Mouse (Mus musculus): ENCODE results near the gene Hist1h2bh.
"Not testable (repeated sequence)": the region's sequence is repeated elsewhere in the genome, so short reads cannot be mapped to it uniquely, and the experiment has no call there.

Hist1h2bh gene

DNA sequence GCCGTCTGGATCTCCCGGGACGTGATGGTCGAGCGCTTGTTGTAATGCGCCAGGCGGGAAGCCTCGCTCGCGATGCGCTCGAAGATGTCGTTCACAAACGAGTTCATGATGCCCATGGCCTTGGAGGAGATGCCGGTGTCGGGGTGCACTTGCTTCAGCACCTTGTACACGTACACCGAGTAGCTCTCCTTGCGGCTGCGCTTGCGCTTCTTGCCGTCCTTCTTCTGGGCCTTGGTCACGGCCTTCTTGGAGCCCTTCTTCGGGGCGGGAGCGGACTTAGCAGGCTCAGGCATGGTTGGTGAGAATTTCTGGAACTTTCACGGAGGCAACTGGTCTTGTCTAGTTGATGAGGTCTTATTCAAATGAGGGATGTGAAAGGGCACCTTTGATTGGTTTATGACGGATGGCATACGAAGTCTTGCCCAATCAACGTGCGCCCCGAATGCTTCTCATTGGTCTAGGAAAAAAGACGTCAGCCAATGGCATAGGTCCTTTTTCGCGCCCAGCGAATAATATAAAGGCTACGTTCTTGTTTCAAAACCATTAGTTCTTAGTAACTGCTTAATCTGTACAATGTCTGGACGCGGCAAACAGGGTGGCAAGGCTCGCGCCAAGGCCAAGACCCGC is 30.8 kb upstream of the Hist1h2bh start, which contains the start of the genes Hist1h2bf and Hist1h2ad:
Gene Hist1h2bf (minus strand): TSS at position 299 of the 627 bp plus-strand sequence.
Gene Hist1h2ad (plus strand): TSS at position 484 of the 627 bp plus-strand sequence.
- peak; percentile 44 to 81 for DNase-seq (ENCODE audit: low spot score in 2 of 2)

DNA sequence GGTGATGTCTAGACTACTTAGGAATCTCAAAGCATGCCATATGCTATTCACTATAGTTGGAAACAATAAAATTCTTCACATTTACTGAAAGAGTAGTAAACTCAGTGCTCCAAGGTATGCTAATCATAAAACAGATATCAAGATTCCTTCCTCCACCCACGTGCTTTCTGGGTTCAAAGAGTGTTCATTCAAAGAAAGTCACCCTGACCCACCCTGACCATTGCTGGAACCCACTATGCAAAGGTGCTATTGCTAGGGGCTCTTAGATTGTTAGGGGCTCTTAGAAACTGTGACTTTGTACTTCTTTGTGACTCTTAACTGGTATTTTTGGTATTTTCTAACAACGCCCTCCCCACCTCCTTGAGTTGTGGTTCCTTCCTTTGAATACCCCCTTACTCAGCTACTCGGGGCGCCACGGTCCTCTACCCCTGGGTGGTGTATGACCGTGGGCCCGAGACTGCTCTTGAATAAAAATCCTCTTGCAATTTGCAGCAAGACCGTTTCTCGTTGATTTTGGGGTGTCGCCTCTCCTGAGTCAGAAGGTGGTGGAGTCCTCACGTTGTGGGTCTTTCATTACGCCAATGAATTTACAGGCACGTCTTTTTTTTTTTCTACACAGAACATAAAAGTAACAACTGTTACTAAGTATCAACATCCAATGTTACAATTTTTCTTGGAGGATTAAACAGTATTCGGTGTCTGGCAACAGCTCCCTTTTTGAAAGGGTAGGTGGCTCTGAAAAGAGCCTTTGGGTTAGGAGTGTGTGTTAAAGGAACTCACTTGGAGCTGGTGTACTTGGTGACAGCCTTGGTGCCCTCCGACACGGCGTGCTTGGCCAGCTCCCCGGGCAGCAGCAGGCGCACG is 30.1 kb upstream of the Hist1h2bh start:
- DNase-seq (ENCODE audit: low spot score in 2 of 2), result not testable (repeated sequence)

DNA sequence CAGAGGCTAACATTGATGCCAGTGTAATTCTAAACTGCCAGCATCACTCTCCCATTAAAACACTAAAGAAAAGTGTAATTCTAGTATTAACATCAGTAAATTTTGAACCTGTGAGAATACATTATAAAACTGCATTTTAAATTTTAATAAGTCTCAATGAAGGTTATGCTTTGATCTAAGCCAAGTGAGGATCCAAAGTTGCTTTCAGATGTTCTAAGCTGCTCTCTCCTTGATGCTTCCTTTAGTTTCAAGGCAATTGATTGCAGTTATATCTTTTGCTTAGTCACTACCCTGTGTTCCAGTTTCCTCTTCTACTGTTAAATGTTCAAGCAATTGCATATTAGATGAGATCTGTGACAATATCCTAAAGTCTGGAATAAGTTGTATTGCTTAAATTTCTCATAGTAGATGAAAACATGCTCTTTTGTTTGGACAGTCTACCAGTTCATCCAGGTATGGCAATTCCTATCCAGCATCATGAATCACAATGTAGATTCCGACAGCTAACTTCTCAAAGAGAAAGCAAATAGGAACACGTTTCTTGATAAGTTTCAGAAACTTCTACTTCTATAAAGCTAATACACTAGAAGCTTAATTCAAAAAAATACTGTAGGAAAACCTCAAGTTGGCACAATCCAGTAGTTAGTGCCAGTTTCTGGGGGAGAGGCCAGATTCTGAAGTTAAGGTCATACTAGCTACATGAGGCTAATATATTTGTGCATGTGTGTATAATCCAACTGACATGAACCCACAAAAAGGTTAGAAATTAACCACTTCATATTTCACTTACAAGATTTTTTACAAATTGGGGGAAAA is 29.2 kb upstream of the Hist1h2bh start:
- no peak for DNase-seq (ENCODE audit: low spot score in 2 of 2)

DNA sequence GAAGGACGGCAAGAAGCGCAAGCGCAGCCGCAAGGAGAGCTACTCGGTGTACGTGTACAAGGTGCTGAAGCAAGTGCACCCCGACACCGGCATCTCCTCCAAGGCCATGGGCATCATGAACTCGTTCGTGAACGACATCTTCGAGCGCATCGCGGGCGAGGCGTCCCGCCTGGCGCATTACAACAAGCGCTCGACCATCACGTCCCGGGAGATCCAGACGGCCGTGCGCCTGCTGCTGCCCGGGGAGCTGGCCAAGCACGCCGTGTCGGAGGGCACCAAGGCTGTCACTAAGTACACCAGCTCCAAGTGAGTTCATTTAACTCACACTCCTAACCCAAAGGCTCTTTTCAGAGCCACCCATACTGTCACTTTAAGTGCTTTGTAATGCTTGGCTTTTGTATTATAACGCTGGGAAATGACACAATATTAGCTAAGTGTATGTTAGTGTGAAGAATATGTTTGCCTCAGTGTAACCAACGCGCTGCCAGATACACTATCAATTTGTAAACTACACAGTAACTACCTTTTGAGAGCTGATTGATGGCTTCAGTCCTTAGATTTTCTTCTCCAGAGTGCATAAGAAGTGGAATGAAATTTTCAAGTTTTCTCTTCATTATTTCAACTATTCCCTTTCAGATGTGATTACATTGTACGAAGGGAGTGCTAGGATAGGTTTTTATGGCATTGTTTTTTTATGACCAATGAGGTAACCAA is 28.5 kb upstream of the Hist1h2bh start:
- DNase-seq (ENCODE audit: low spot score in 2 of 2), result not testable (repeated sequence)

DNA sequence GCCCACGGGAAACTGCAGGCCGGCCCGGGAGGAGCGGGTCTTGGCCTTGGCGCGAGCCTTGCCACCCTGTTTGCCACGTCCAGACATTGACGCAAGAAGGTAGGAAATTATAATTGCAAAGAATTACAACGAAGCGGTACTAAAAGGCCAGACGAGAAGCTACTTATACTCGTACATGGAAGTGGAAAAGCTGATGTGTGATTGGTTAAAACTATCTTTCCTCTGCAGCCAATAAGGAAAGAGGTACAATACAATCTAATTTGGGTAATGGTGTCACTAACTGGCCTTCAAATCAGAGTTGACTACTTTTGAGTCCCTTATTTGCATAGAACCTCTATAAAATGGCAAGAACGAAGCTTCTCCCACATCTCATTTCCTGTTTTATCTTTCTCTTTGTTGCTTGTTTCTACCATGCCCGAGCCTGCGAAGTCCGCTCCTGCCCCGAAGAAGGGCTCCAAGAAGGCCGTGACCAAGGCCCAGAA is 27.9 kb upstream of the Hist1h2bh start, which contains the start of the genes Hist1h2ae and Hist1h2bg:
Gene Hist1h2ae (minus strand): TSS at position 199 of the 482 bp plus-strand sequence.
Gene Hist1h2bg (plus strand): TSS at position 375 of the 482 bp plus-strand sequence.
- peak; percentile 56 to 73 for DNase-seq (ENCODE audit: low spot score in 2 of 2)

DNA sequence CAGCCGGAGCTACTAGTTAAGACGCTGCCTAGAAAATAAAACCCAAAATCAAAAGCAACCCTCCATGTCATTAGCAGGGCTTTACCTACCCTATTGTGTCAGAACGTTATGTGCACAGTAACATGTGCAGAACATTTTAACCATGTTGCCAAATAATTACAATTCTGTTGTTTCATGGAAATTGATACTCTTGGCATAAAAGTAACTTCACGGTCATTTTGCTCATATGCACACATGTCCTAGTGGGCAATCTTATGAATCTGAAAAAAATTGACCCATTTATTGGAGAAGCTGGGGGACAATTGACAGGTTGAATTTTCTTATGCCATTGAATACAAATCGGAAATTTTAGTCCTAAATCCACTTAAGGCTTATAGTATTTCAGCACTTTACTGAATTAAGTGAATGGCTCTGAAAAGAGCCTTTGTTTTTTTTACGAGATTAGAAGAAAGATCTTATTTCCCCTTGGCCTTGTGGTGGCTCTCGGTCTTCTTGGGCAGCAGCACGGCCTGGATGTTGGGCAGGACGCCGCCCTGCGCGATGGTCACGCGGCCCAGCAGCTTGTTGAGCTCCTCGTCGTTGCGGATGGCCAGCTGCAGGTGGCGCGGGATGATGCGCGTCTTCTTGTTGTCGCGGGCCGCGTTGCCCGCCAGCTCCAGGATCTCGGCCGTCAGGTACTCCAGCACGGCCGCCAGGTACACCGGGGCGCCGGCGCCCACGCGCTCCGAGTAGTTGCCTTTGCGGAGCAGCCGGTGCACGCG is 27.2 kb upstream of the Hist1h2bh start:
- DNase-seq (ENCODE audit: low spot score in 2 of 2), result not testable (repeated sequence)

DNA sequence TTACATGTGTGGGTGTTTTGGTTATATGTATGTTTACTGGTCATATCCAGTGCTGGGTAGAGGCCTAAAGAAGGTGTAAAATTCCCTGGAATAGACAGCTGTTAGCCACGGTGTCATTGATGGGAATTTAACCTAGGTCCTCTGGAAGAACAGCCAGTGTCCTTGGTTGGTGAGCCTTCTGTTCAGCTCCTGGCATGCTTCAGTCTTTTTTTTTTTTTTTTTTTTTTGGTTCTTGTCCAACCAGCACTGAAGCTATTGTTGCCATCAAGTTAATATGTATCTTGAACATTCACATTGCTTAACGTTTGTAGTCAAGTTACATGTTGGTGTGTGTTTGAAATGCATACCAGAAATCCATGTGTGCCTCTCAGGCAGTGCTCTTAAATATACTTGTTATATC is 21.3 kb upstream of the Hist1h2bh start:
- DNase-seq (ENCODE audit: low spot score in 2 of 2), result no peak

DNA sequence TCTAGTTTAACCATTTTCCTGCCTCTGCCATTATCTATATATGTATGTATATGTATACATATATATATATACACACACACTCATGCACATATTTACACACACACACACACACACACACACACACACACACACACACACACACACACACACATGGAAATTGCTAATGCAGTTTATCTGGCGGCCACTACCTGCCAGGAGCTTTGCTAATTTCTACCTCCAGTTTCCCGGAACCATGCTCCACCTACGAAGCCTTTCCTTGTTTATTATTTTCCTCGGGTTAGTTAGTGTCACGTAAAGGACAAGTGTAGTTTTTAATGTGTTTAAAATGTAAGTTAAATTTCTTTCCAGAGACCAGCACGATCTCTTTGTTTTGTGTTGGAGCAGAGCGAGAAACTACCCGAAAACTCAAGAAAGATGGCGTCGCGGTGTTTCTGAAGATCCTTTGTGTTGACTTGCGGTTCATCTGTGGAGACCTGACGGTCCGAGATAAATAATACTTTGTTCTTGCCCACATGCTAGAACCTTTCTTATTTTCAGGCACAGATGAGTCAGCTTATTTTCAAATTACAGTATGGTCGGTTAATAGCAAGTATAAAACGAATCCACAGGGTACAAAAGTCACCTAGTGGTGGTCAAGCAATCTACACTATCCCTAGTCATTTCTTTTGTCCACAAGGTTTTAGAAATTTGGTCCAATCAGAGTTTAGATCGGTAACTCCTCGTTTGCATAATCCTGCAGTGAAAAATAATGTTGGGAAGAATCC is 19.7 kb upstream of the Hist1h2bh start:
- no peak for DNase-seq (ENCODE audit: low spot score in 2 of 2)

DNA sequence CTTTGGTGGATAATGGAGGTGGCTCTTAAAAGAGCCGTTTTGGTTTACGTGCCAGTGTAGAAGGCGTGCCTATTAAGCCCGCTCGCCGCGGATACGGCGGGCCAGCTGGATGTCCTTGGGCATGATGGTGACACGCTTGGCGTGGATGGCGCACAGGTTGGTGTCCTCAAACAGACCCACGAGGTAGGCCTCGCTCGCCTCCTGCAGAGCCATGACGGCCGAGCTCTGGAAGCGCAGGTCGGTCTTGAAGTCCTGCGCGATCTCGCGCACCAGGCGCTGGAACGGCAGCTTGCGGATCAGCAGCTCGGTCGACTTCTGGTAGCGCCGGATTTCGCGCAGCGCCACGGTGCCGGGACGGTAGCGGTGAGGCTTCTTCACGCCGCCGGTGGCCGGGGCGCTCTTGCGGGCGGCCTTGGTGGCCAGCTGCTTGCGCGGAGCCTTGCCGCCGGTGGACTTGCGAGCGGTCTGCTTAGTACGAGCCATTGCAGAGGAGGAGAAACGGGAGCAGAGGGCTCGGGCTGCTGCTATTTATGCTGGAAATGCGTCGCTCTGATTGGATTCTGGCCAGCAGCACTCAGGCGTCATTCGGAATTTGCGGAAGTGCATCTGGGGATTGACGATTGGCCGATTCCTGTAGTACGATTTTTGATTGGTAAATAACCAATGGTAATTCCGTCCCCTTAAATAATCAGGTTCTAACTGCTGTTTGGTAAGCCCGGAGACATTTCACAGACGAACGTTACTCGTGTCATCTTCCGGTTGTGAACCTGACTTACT is 18.9 kb upstream of the Hist1h2bh start, which contains the start of gene Hist1h3e:
Gene Hist1h3e (minus strand): TSS at position 487 of the 777 bp plus-strand sequence.
- DNase-seq (ENCODE audit: low spot score in 2 of 2), result peak; percentile 87 to 92

DNA sequence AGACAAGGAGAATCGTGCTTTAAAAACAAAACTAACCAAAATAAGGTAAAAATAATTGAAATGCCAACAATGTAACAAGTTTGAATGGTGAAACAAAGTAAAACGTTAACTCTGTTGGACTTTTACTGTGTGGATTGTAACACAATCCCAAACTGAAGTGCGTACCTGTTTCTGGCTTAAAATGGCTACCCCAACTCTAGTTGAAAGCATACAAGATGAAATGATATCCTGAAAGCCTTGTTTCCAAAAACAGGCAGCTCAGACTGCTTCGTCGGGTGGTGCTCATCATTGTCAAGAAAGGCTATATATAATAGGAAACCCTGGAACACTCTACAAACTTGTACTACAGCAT is 18.3 kb upstream of the Hist1h2bh start:
- not testable (repeated sequence) for DNase-seq (ENCODE audit: low spot score in 2 of 2)

DNA sequence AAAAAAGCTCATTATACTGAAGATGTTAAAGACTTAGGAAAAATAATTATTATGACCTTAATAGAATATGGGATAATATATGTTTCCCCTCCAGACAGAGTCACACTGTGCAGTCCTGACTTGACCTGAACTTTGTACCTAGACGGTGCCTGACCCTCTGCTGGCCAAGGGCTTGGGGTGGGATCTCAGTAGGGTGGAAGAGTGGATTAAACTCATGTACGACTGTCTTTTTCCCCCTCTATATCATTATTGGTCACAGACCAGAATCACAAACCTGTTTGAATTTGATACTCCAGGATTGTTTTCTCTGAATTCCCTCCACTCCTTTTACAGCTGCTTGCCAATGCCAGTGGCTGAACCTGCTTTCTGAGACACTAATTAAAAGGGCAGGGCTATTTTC is 17.5 kb upstream of the Hist1h2bh start:
- DNase-seq (ENCODE audit: low spot score in 2 of 2), result not testable (repeated sequence)

DNA sequence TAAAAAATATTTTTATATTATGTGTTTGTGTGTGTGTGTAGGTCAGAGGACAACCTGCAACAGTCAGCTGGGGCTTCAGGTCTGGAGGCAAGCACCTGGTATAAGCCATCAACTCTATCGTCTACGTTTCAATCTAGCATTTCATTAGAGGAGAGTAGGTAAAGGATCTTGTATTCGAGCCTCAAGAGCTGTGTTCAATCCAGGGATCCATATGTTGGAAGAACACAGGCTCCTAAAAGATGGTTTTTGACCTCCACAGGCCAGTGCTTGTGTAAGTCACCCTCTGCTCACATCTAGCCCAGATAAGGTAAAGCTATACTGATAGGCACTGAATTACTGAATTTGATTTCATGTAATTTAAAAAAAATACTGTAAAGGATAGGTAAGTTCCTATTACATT is 13.7 kb upstream of the Hist1h2bh start:
- no peak for DNase-seq (ENCODE audit: low spot score in 2 of 2)

DNA sequence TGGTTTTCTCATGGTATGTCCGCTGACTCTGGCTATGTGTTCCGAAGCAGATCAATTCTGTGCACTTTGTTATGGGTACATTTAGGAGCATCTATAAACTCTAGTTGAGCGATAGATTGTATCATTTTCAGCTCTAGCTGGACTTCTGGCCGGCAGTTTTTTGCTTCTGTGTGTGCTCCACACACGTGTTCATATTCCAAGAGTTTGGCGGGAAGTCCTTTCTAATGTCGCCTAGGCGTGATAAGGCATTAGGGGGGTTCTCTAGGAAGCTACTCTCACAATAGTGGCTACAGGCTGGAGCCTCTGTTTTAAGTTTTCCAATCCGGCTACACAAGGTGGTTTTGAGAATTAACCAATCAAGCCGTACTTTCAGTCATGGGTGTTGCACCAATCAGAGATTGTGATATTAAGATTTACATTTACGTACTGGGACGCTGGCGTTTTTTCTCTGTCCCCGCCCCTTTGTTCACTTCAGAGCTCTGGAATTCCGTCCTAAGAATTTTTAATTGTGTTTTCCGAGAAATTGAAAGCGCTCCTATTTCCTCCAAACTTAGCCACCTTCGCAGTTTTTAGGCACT is 12.7 kb upstream of the Hist1h2bh start:
- peak; percentile 47 to 53 for DNase-seq (ENCODE audit: low spot score in 2 of 2)

DNA sequence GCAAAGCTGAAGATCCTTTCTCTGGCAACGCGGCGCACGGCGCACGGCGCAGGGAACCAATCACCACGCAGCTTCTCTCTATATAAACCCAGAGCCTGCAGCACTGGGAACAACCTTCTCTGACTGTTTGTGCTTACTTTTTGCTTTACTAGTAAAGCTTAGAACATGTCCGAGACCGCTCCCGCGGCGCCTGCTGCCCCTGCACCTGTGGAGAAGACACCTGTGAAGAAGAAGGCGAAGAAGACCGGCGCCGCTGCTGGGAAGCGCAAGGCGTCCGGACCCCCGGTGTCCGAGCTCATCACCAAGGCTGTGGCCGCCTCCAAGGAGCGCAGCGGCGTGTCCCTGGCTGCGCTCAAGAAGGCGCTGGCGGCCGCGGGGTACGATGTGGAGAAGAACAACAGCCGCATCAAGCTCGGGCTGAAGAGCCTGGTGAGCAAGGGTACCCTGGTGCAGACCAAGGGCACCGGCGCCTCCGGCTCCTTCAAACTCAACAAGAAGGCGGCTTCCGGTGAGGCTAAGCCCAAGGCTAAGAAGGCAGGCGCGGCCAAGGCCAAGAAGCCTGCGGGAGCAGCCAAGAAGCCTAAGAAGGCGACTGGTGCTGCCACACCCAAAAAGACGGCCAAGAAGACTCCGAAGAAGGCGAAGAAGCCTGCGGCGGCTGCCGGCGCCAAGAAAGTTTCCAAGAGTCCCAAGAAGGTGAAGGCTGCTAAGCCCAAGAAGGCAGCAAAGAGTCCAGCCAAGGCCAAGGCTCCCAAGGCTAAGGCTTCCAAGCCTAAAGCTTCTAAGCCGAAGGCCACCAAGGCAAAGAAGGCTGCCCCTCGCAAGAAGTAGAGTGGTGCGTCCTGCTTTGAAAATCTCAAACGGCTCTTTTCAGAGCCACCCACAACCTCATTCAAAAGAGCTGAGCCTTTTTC is 12.0 kb upstream of the Hist1h2bh start:
- peak; percentile 59 to 68 for DNase-seq (ENCODE audit: low spot score in 2 of 2)

DNA sequence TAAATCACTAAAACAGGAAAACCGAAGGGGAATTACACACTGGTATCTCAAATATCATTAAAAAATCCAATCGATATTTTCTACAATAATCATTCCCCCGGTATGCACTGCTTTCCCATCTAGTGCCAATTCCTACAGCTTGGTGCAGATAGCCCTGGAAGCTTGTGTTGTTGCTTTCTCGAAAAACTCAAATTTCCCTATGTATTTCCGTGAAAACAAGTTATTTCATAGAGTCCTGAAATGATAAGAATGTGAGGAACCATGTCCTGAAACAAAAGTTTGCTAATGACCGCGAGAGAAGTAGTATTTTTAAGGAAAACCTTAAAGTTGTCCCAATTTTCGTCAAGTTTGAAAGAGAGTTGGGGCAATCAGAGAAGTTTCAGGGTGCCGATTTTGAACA is 11.2 kb upstream of the Hist1h2bh start:
- DNase-seq (ENCODE audit: low spot score in 2 of 2), result no peak

DNA sequence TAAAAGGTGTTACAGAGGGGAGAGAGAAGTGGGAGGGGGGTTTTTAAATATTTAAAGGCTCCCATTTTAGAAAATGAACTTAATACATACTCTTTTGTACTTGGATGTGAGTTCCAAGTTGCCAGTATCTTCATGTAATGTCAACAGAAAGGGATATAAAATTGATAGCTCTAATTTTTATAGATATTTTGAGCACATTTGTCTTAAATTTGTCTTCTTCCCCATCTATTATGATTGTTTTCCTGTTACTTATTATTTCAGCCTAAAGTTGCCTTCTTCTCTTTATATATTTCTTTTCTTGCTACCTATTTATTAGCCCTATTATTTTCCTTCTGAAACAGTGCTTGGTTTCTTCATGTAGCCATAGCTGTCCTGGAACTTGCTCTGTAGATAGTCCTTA is 9.8 kb upstream of the Hist1h2bh start, which contains the start of gene Hist1h1d:
Gene Hist1h1d (plus strand): TSS at position 301 of the 400 bp plus-strand sequence.
- no peak for DNase-seq (ENCODE audit: low spot score in 2 of 2)

All from urinary bladder, adult 18-20 months (tissue).